Mouse (Mus musculus): ENCODE results near the gene Olfr1453. TPM values are rescaled to one million over a fixed set of nuclear protein-coding genes. Genes with fewer than 3 reads are reported as not detected.

The Olfr1453 gene
- polyA plus RNA-seq (2017; shearing (Covaris generic)): not detected

GRCm38 (mm10) chr19:13028227-13028626 is at the start of gene Olfr1453:
TSS of gene Olfr1453 (minus strand) at chr19:13028327.

GRCm38 (mm10) chr19:13060310-13060709 is 32.2 kb upstream of the Olfr1453 start, which contains the start of gene Olfr1454:
TSS of gene Olfr1454 (plus strand) at chr19:13060610.

GRCm38 (mm10) chr19:12994714-12995113 is 33.4 kb downstream of the Olfr1453 start, which contains the start of gene Olfr1451:
TSS of gene Olfr1451 (plus strand) at chr19:12995014.

Other genes starting within 250 kb of the Olfr1453 start
- 21.1 TPM for gene Zfp91, start 232.2 kb downstream of the Olfr1453 start, polyA plus RNA-seq (2017; shearing (Covaris generic))
- 348 TPM for gene Lpxn, start 232.1 kb downstream of the Olfr1453 start, polyA plus RNA-seq (2017; shearing (Covaris generic))
- gene Gm5244, start 181.6 kb downstream of the Olfr1453 start, polyA plus RNA-seq (2017; shearing (Covaris generic)): not detected
- gene Olfr1444, start 171.0 kb downstream of the Olfr1453 start, polyA plus RNA-seq (2017; shearing (Covaris generic)): not detected
- not detected for gene Olfr1445, start 144.5 kb downstream of the Olfr1453 start, polyA plus RNA-seq (2017; shearing (Covaris generic))
- not detected for gene Olfr1446, start 134.8 kb downstream of the Olfr1453 start, polyA plus RNA-seq (2017; shearing (Covaris generic))
- not detected for gene Olfr1447, start 124.6 kb downstream of the Olfr1453 start, polyA plus RNA-seq (2017; shearing (Covaris generic))
- not detected for gene Olfr1448, start 103.9 kb downstream of the Olfr1453 start, polyA plus RNA-seq (2017; shearing (Covaris generic))
- gene Olfr1449, start 97.5 kb downstream of the Olfr1453 start, polyA plus RNA-seq (2017; shearing (Covaris generic)): not detected
- not detected for gene Olfr1450, start 78.1 kb downstream of the Olfr1453 start, polyA plus RNA-seq (2017; shearing (Covaris generic))
- not detected for gene Olfr1451, start 33.3 kb downstream of the Olfr1453 start, polyA plus RNA-seq (2017; shearing (Covaris generic))
- gene Olfr1454, start 32.3 kb upstream of the Olfr1453 start, polyA plus RNA-seq (2017; shearing (Covaris generic)): not detected
- 0.15 TPM for gene Olfr1457, start 69.6 kb upstream of the Olfr1453 start, polyA plus RNA-seq (2017; shearing (Covaris generic))
- gene Olfr1458, start 78.4 kb upstream of the Olfr1453 start, polyA plus RNA-seq (2017; shearing (Covaris generic)): not detected
- gene Olfr1459, start 121.2 kb upstream of the Olfr1453 start, polyA plus RNA-seq (2017; shearing (Covaris generic)): not detected
- not detected for gene Olfr1461, start 134.7 kb upstream of the Olfr1453 start, polyA plus RNA-seq (2017; shearing (Covaris generic))
- gene Olfr1462, start 157.4 kb upstream of the Olfr1453 start, polyA plus RNA-seq (2017; shearing (Covaris generic)): not detected
- gene Olfr1463, start 203.0 kb upstream of the Olfr1453 start, polyA plus RNA-seq (2017; shearing (Covaris generic)): not detected